Mouse (Mus musculus): Measurements from ENCODE around the gene Lamb1.

DNA sequence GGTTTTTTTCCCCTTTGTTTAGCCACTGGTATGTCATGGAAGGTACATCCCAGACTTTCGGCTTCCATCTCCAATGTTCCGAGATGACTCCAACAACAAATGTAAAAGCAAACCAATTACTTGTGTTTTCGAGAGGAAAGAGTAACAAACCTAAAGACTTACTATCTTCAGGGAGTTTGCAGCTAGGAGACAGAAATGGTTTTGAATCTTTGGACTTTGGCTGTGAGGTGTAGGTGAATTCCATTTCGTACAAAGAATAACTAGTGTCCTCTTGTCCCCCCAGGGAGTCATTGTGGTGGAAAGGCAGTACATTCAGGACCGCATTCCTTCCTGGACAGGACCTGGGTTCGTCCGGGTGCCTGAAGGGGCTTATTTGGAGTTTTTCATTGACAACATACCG, 33.5 kb downstream of the Lamb1 start:
- TF ChIP-seq POLR2A (IDR thresholded peaks at IDR 0.05; ENCODE audit: control insufficient read depth, extremely low read depth, insufficient read depth, low read length, poor library complexity) (no peak), CTCF (IDR thresholded peaks at IDR 0.05; ENCODE audit: borderline replicate concordance, control insufficient read depth, extremely low read depth, insufficient read depth, low read length, poor library complexity) (no peak)

Data from thymus, adult 2 months (tissue).